Mouse (Mus musculus) E14TG2a.4 (cell line): ENCODE measurements around the gene Nfkbil1.

Experiments used
- CTCF ChIP-seq: conservative IDR thresholded peaks from 2 replicates; pipeline ENCODE4 v1.5.1; 2014; ENCODE audit warnings: low read length
- NANOG ChIP-seq: IDR thresholded peaks from 2 replicates; pipeline ENCODE4 v1.6.1; 2014; ENCODE audit warnings: borderline replicate concordance, low read length, mixed read lengths

DNA sequence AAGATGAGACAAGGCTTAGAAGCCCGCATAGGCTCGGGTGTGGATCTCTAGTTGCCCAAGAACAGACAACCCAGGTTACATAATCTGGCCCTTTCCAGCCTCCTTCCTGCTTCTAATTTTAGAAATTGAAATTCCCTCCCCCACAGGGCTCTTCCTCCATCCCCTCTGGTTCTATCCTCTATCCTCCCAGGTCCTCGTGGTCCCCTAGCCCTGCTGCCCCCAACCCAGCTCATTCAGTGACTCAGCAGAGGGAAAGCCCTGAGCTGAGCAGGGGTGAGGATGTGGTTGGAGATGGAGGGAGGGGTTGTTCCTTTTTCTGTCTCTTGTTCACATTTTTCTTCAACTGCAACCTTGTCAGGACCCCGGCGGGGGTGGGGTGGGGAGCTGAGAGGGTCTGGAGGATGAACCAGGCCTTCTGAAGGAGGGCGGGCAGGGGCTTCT lies 16.0 kb downstream of the Nfkbil1 start:
- TF ChIP-seq CTCF: no peak
- no peak for TF ChIP-seq NANOG
